Mouse (Mus musculus): ENCODE measurements around the gene Lrrn4.
A peak's percentile ranks its signal among the peaks of the same experiment; 100 is the strongest.

DNA sequence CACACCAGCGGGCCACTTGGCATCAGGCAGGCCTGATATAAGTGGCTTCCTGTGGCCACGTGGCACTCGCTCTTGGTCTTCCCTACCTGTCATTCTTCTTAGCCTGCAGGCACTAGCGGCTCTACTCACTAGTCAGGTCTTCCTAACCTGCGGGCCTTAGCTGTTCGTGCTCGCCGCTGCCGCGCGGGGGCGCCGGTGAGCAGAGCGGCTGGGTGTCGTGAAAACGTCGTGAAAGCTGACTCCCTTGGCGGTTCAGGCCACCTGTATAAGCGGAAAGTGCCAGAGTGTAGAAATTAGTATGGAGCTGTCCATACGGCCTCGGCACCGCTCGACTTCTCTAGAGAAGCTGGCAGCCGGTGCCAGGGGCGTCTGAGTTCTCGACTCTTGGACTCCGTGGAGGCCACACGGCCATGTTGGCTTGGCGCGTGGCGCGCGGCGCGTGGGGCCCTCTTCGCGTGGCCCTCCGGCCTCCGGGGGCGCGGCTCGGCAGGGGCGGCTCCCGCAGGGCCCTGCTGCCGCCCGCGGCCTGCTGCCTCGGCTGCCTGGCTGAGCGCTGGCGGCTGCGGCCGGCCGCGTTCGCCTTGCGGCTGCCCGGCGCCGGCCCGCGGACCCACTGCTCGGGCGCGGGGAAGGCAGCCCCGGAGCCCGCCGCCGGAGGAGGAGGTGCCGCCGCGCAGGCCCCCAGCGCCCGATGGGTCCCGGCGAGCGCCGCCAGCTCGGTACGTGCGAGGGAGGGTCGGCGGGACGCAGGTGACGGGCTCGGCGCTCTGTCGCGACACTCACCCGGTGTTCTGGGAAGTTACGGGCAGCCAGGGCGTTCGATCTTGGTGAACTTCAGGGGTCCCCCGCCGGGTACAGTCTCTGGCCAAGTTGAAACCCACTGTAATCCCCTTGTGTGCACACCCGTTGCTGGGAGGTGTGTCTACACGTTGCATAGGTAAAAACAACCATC is 34.0 kb downstream of the Lrrn4 start, which contains the start of gene Crls1:
- peak; percentile 79 for TF ChIP-seq POLR2A (IDR thresholded peaks at IDR 0.05; ENCODE audit: extremely low read depth, insufficient read depth, low read length)
- TF ChIP-seq CTCF (IDR thresholded peaks at IDR 0.05; ENCODE audit: low read depth, low read length): peak; percentile 98
